Mouse (Mus musculus) adrenal gland, adult (tissue): ENCODE data around the gene Cox17.

ENCODE experiments used
- DNase-seq, 2 experiments: peaks; one replicate each; pipeline ENCODE4 v3.0.0; 2022 to 2023; ENCODE audit warnings: low spot score in 1 of 2; ENCODE audit not compliant: inconsistent age in 2 of 2

Cox17 gene

GRCm38 (mm10) chr16:38392126-38392894 is 45.5 kb downstream of the Cox17 start:
- no peak for DNase-seq

DNA sequence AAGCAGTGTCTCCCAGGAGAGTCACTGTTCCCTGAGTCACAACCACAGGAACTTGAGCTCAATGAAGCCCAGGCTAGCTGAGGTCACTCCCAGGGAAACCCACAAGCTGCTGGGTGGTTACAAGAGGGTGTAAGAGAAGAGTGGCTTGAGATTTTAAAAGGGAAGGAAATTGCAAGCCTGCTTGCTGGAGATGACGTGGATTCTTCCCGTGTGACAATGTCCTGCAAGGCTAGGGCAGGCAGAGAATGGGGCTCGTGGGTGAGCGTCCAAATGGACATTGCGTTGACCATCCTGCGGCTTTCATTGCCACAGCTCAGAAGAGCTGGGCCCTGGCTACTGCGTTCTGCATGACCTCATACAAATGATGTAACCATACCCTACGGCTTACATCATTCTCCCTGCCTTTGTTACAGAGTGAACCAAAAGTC is 47.4 kb downstream of the Cox17 start:
- no peak for DNase-seq

DNA sequence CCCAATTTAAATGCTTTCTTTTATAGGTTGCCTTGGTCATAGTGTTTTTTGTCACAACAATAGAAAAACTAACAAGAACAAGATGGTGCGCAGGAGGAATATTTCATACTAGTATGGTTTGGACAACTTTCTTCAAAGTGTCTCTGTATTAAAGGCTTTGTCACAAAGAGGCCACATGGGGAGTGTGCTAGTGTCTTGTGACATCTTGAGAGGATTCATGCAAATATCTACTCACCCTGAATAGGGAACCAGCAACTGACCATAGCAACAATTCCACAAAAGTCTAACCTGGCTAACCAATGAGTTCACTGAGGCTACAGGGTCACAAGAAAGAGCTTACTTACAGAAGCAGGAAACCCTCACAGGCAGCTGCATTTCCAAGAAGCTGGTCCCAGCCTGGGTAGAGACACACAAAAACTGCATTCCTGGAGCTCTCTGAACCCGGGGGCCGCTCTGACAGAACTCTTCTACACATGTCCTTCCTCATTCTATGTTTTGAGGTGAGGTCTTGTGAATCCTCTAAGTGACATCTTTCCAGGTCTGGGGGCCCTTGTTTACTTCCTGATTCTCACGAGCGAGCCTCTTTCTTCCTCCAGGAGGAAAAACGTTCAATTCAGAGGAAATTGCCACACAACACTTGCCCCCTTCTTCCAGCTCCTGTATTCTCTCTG is 48.4 kb downstream of the Cox17 start:
- DNase-seq, result peak in 1 of 2 experiments; percentile 69

DNA sequence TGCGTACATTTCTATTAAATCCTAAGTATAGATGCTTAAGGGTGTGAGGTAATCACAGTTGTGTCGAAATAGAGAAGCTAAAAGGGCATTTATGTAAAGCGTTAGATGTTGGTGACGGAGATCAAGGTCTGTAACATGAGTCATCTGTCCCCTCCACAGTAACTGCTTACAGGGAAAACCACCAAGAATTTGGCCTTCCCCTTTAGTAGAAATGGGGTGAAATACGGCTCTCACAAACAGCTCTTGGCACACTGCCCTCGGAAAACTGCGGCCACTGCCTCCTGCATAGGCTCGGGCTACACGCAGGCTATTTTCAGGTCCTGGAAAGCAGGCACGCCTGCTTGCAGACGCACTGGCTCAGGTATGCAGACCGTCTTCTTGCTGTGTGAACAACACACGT is 49.4 kb downstream of the Cox17 start:
- DNase-seq, result peak; percentile 95 to 98

GRCm38 (mm10) chr16:38398266-38398665 is 51.5 kb downstream of the Cox17 start:
- no peak for DNase-seq

DNA sequence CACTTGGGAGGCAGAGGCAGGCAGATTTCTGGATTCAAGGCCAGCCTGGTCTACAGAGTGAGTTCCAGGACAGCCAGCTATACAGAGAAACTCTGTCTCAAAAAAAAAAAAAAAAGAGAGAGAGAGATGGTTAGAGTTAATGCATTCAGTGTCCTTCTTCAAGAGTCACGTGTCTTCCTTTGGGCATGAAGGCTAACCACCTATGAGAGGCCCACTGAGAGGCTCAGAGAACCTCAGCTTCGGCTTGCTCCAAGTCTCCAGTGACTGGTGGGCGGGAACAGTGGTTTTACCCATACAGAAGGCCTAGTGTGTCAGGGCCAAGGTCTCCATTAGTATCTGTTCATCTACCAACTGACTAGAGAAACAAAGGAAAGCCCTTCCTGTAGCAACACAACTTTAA is 52.3 kb downstream of the Cox17 start:
- no peak for DNase-seq

- peak; percentile 79 to 90 for DNase-seq
Measured at GRCm38 (mm10) chr16:38399531-38400231, 52.9 kb downstream of the Cox17 start.

- DNase-seq, result peak in 1 of 2 experiments; percentile 83
Measured at GRCm38 (mm10) chr16:38400311-38400960, 53.6 kb downstream of the Cox17 start.

GRCm38 (mm10) chr16:38401468-38401867 is 54.7 kb downstream of the Cox17 start:
- DNase-seq, result no peak
